Mouse (Mus musculus) limb, embryonic 13.5 days (tissue): ENCODE measurements around the gene Lamtor4. TPM values are rescaled to one million over a fixed set of nuclear protein-coding genes. Genes with fewer than 3 reads are reported as not detected.

ENCODE experiments used
- ATAC-seq: fragments of 200-750 bp; cut with Nextera tagmentation; 2 replicates; pipeline ENCODE4 v1.8.0; 2017; ENCODE audit warnings: low read depth, moderate number of reproducible peaks, moderate TSS enrichment; ENCODE audit not compliant: low FRiP score
- H3K27ac ChIP-seq: fragments of 300-500 bp; sonication (generic); 2 replicates; pipeline ENCODE4 v1.5.1; 2015; ENCODE audit warnings: inconsistent platforms, mild to moderate bottlenecking, moderate library complexity
- H3K27me3 ChIP-seq: fragments of 300-500 bp; sonication (generic); 2 replicates; pipeline ENCODE4 v1.6.1; 2015; ENCODE audit warnings: mild to moderate bottlenecking, inconsistent platforms
- H3K36me3 ChIP-seq: fragments of 300-500 bp; sonication (generic); 2 replicates; pipeline ENCODE4 v1.6.1; 2015; ENCODE audit warnings: inconsistent platforms, mild to moderate bottlenecking, moderate library complexity
- H3K4me1 ChIP-seq: fragments of 300-500 bp; sonication (generic); 2 replicates; pipeline ENCODE4 v1.6.1; 2015; ENCODE audit warnings: inconsistent platforms
- H3K4me2 ChIP-seq: fragments of 300-500 bp; sonication (generic); replicated peaks from 2 replicates; pipeline ENCODE4 v1.6.1; 2015; ENCODE audit warnings: inconsistent platforms, mild to moderate bottlenecking, moderate library complexity
- H3K4me3 ChIP-seq: fragments of 300-500 bp; sonication (generic); 2 replicates; pipeline ENCODE4 v1.5.1; 2015; ENCODE audit warnings: moderate library complexity, mild to moderate bottlenecking, inconsistent platforms
- H3K9ac ChIP-seq: fragments of 300-500 bp; sonication (generic); 2 replicates; pipeline ENCODE4 v1.6.1; 2015; ENCODE audit warnings: mild to moderate bottlenecking, inconsistent platforms
- H3K9me3 ChIP-seq: fragments of 300-500 bp; sonication (generic); 2 replicates; pipeline ENCODE4 v1.6.1; 2016; ENCODE audit warnings: inconsistent platforms
- WGBS: fragments of 180-500 bp; shearing (Covaris S2); methylation state at CpG from one replicate; pipeline ENCODE4 v1.1.7; 2015; 5-methylcytosine and 5-hydroxymethylcytosine counted together
- polyA plus RNA-seq: library from polyadenylated mRNA; unstranded; fragments of >200 nt; fragmentation: Nextera tagmentation; extraction: Ambion mirVana; gene quantifications from 2 replicates; pipeline ENCODE4 v1.2.1, GENCODE M21; 2015

Lamtor4 gene
- polyA plus RNA-seq, 1 experiment from 2014 or later, result 63.5 TPM

GRCm38 (mm10) chr5:138262582-138263240 lies 7.4 kb downstream of the Lamtor4 start:
- Histone ChIP-seq H3K27me3 (no peaks in the 10 kb centered on the region), H3K36me3 (peaks cover 60% of the 10 kb centered on the region)
- 70% methylated on average over 18 of the region's 18 CpGs for WGBS

GRCm38 (mm10) chr5:138263260-138264206 lies 8.3 kb downstream of the Lamtor4 start, which contains the start of gene BC037034:
Gene BC037034 (minus strand): TSS chr5:138264033.
- ATAC-seq, result peak; percentile 94
- peak within 1 kb of the TSS; percentile 98 for H3K9ac ChIP-seq

More at GRCm38 (mm10) chr5:138262582-138263240, 7.4 kb downstream of the Lamtor4 start:
- ATAC-seq, result no peak
- H3K27ac ChIP-seq, result no peak overlapping the region
- H3K9ac ChIP-seq, result peak overlapping the region; percentile 98
- peaks cover 19% of the 10 kb centered on the region for H3K4me1 ChIP-seq
- H3K4me3 ChIP-seq, result peak overlapping the region; percentile 90
- peak overlapping the region; percentile 95 for H3K4me2 ChIP-seq
- H3K9me3 ChIP-seq, result no peaks in the 10 kb centered on the region

GRCm38 (mm10) chr5:138264207-138264578 lies 8.9 kb downstream of the Lamtor4 start:
- H3K4me3 ChIP-seq, result peak overlapping the region; percentile 90
- H3K9me3 ChIP-seq, result no peaks in the 10 kb centered on the region
- peaks cover 45% of the 10 kb centered on the region for H3K36me3 ChIP-seq
- H3K27me3 ChIP-seq, result no peaks in the 10 kb centered on the region
- H3K4me2 ChIP-seq, result peak overlapping the region; percentile 95
- peak overlapping the region; percentile 98 for H3K9ac ChIP-seq
- 0 out of 2 replicates have a peak overlapping the region, but pooled peaks have one; percentile 28 for H3K27ac ChIP-seq
- WGBS, result 12% methylated on average over 6 of the region's 6 CpGs
- H3K4me1 ChIP-seq, result peaks cover 19% of the 10 kb centered on the region
- no peak for ATAC-seq

More at GRCm38 (mm10) chr5:138263260-138264206, 8.3 kb downstream of the Lamtor4 start, which contains the start of gene BC037034:
- no peaks in the 10 kb centered on the region for H3K27me3 ChIP-seq
- no peaks in the 10 kb centered on the region for H3K9me3 ChIP-seq
- peak within 1 kb of the TSS; percentile 95 for H3K4me2 ChIP-seq
- H3K4me3 ChIP-seq, result peak within 1 kb of the TSS; percentile 90
- peak within 1 kb of the TSS; percentile 52; the same call in 1 of the 2 replicates for H3K27ac ChIP-seq
- H3K4me1 ChIP-seq, result peaks cover 19% of the 10 kb centered on the region
- under 1% methylated on average over 57 of the region's 71 CpGs for WGBS
- peaks cover 52% of the 10 kb centered on the region for H3K36me3 ChIP-seq

GRCm38 (mm10) chr5:138265712-138266111 lies 10.4 kb downstream of the Lamtor4 start:
- Histone ChIP-seq H3K36me3 (peaks cover 30% of the 10 kb centered on the region), H3K4me3 (no peak overlapping the region), H3K9me3 (no peaks in the 10 kb centered on the region), H3K4me1 (peaks cover 19% of the 10 kb centered on the region), H3K4me2 (no peak overlapping the region), H3K27ac (no peak overlapping the region), H3K9ac (no peak overlapping the region), H3K27me3 (no peaks in the 10 kb centered on the region)
- ATAC-seq, result no peak
- WGBS, result 95% methylated on average over 4 of the region's 4 CpGs

- 88% methylated on average over 3 of the region's 3 CpGs for WGBS
- H3K4me3 ChIP-seq, result no peak overlapping the region
- H3K4me1 ChIP-seq, result peaks cover 26% of the 10 kb centered on the region
- no peak overlapping the region for H3K27ac ChIP-seq
- H3K4me2 ChIP-seq, result no peak overlapping the region
- H3K9ac ChIP-seq, result no peak overlapping the region
- H3K27me3 ChIP-seq, result 0 out of 2 replicates have a peak, but pooled peaks cover 5% of the 10 kb centered on the region
- ATAC-seq, result no peak
- no peaks in the 10 kb centered on the region for H3K9me3 ChIP-seq
- peaks cover 16% of the 10 kb centered on the region for H3K36me3 ChIP-seq
Measured at GRCm38 (mm10) chr5:138267114-138267513, 11.8 kb downstream of the Lamtor4 start.

GRCm38 (mm10) chr5:138268980-138269379 lies 13.7 kb downstream of the Lamtor4 start:
- no peaks in the 10 kb centered on the region for H3K9me3 ChIP-seq
- 82% methylated on average over 4 of the region's 4 CpGs for WGBS
- no peak overlapping the region for H3K4me3 ChIP-seq
- no peak for ATAC-seq
- H3K36me3 ChIP-seq, result peaks cover 15% of the 10 kb centered on the region
- no peak overlapping the region for H3K27ac ChIP-seq
- H3K27me3 ChIP-seq, result 0 out of 2 replicates have a peak, but pooled peaks cover 5% of the 10 kb centered on the region
- H3K9ac ChIP-seq, result no peak overlapping the region
- H3K4me1 ChIP-seq, result peaks cover 30% of the 10 kb centered on the region
- no peak overlapping the region for H3K4me2 ChIP-seq

- H3K27me3 ChIP-seq, result 0 out of 2 replicates have a peak, but pooled peaks cover 5% of the 10 kb centered on the region
- 0 out of 2 replicates have a peak overlapping the region, but pooled peaks have one; percentile 56 for H3K4me2 ChIP-seq
- WGBS, result 57% methylated on average over 3 of the region's 3 CpGs
- ATAC-seq, result no peak
- no peak overlapping the region for H3K4me3 ChIP-seq
- peaks cover 40% of the 10 kb centered on the region for H3K4me1 ChIP-seq
- H3K9me3 ChIP-seq, result no peaks in the 10 kb centered on the region
- H3K36me3 ChIP-seq, result peaks cover 25% of the 10 kb centered on the region
- peak overlapping the region; percentile 19; the same call in 1 of the 2 replicates for H3K9ac ChIP-seq
- H3K27ac ChIP-seq, result no peak overlapping the region
Measured at GRCm38 (mm10) chr5:138271232-138271631, 15.9 kb downstream of the Lamtor4 start.

GRCm38 (mm10) chr5:138272409-138272923 lies 17.2 kb downstream of the Lamtor4 start, which contains the start of gene Gal3st4:
Gene Gal3st4 (minus strand): TSS chr5:138272840.
- ATAC-seq, result peak; percentile 60
- Histone ChIP-seq H3K9me3 (no peaks in the 10 kb centered on the region), H3K4me1 (peaks cover 50% of the 10 kb centered on the region), H3K36me3 (peaks cover 33% of the 10 kb centered on the region), H3K4me2 (peak within 1 kb of the TSS; percentile 56), H3K4me3 (peak within 1 kb of the TSS; percentile 35), H3K27me3 (0 out of 2 replicates have a peak, but pooled peaks cover 5% of the 10 kb centered on the region), H3K27ac (peak within 1 kb of the TSS; percentile 66; the same call in 1 of the 2 replicates), H3K9ac (peak within 1 kb of the TSS; percentile 60)
- under 1% methylated on average over 12 of the region's 12 CpGs for WGBS

GRCm38 (mm10) chr5:138274186-138274585 lies 18.9 kb downstream of the Lamtor4 start:
- Histone ChIP-seq H3K4me3 (no peak overlapping the region), H3K27me3 (0 out of 2 replicates have a peak, but pooled peaks cover 5% of the 10 kb centered on the region), H3K4me1 (peaks cover 66% of the 10 kb centered on the region), H3K4me2 (no peak overlapping the region), H3K9me3 (no peaks in the 10 kb centered on the region), H3K36me3 (peaks cover 42% of the 10 kb centered on the region), H3K9ac (no peak overlapping the region), H3K27ac (no peak overlapping the region)
- no peak for ATAC-seq
- WGBS, result 79% methylated on average over 8 of the region's 8 CpGs

GRCm38 (mm10) chr5:138275216-138276050 lies 20.2 kb downstream of the Lamtor4 start:
- H3K9me3 ChIP-seq, result no peaks in the 10 kb centered on the region
- peak overlapping the region; percentile 62 for H3K9ac ChIP-seq
- peaks cover 42% of the 10 kb centered on the region for H3K36me3 ChIP-seq
- 33% methylated on average over 41 of the region's 41 CpGs for WGBS
- H3K27me3 ChIP-seq, result 0 out of 2 replicates have a peak, but pooled peaks cover 5% of the 10 kb centered on the region
- ATAC-seq, result no peak
- no peak overlapping the region for H3K27ac ChIP-seq
- peak overlapping the region; percentile 48 for H3K4me2 ChIP-seq
- H3K4me1 ChIP-seq, result peaks cover 67% of the 10 kb centered on the region
- peak overlapping the region; percentile 19 for H3K4me3 ChIP-seq

- peaks cover 48% of the 10 kb centered on the region for H3K4me1 ChIP-seq
- no peak overlapping the region for H3K9ac ChIP-seq
- ATAC-seq, result no peak
- H3K9me3 ChIP-seq, result peaks cover 6% of the 10 kb centered on the region; the same call in 1 of the 2 replicates
- WGBS, result 84% methylated on average over 7 of the region's 7 CpGs
- H3K36me3 ChIP-seq, result peaks cover 42% of the 10 kb centered on the region
- peaks cover 4% of the 10 kb centered on the region; the same call in 1 of the 2 replicates for H3K27me3 ChIP-seq
- H3K27ac ChIP-seq, result no peak overlapping the region
- peak overlapping the region; percentile 78 for H3K4me3 ChIP-seq
- H3K4me2 ChIP-seq, result peak overlapping the region; percentile 92
Measured at GRCm38 (mm10) chr5:138277994-138278393, 22.7 kb downstream of the Lamtor4 start.
